Mouse (Mus musculus): ENCODE results near the gene Pga5. TPM values are rescaled to one million over a fixed set of nuclear protein-coding genes. Genes with fewer than 3 reads are reported as not detected.
A peak's percentile ranks its signal among the peaks of the same experiment; 100 is the strongest.

Pga5 gene
- polyA plus RNA-seq, 1 experiment, result not detected

GRCm38 (mm10) chr19:10678772-10679067 lies 849 bp upstream of the Pga5 start:
- Histone ChIP-seq H3K4me1 (ENCODE audit: control insufficient read depth, insufficient read depth, low read length) (peaks cover 5% of the 10 kb centered on the region; the same call in 1 of the 2 replicates), H3K27me3 (ENCODE audit: control insufficient read depth, insufficient read depth, low read length) (no peaks in the 10 kb centered on the region), H3K4me3 (replicated peaks; ENCODE audit: insufficient read depth, low read depth, low read length) (no peak overlapping the region), H3K27ac (ENCODE audit: insufficient read depth, low read length) (peak overlapping the region; percentile 52; the same call in 1 of the 2 replicates)
- TF ChIP-seq CTCF (IDR thresholded peaks at IDR 0.05; ENCODE audit: borderline replicate concordance, insufficient read depth, low read depth, low read length), result no peak
- no peak for TF ChIP-seq POLR2A (IDR thresholded peaks at IDR 0.05; ENCODE audit: borderline replicate concordance, insufficient read depth, low read length)
- no peak for DNase-seq
- 82% methylated on average over 1 of the region's 1 CpGs for WGBS

GRCm38 (mm10) chr19:10676656-10677055 lies 1.2 kb downstream of the Pga5 start:
- H3K27ac ChIP-seq (ENCODE audit: insufficient read depth, low read length), result no peak overlapping the region
- no peaks in the 10 kb centered on the region for H3K27me3 ChIP-seq (ENCODE audit: control insufficient read depth, insufficient read depth, low read length)
- 88% methylated on average over 16 of the region's 16 CpGs for WGBS
- no peak for DNase-seq
- peaks cover 5% of the 10 kb centered on the region; the same call in 1 of the 2 replicates for H3K4me1 ChIP-seq (ENCODE audit: control insufficient read depth, insufficient read depth, low read length)
- TF ChIP-seq POLR2A (IDR thresholded peaks at IDR 0.05; ENCODE audit: borderline replicate concordance, insufficient read depth, low read length), result no peak
- TF ChIP-seq CTCF (IDR thresholded peaks at IDR 0.05; ENCODE audit: borderline replicate concordance, insufficient read depth, low read depth, low read length), result no peak
- H3K4me3 ChIP-seq (replicated peaks; ENCODE audit: insufficient read depth, low read depth, low read length), result no peak overlapping the region

GRCm38 (mm10) chr19:10673275-10673674 lies 4.6 kb downstream of the Pga5 start:
- Histone ChIP-seq H3K27me3 (ENCODE audit: control insufficient read depth, insufficient read depth, low read length) (no peaks in the 10 kb centered on the region), H3K4me3 (replicated peaks; ENCODE audit: insufficient read depth, low read depth, low read length) (no peak overlapping the region), H3K4me1 (ENCODE audit: control insufficient read depth, insufficient read depth, low read length) (no peaks in the 10 kb centered on the region; the same call in 1 of the 2 replicates), H3K27ac (ENCODE audit: insufficient read depth, low read length) (no peak overlapping the region)
- DNase-seq, result no peak
- 44% methylated on average over 1 of the region's 1 CpGs for WGBS
- TF ChIP-seq POLR2A (IDR thresholded peaks at IDR 0.05; ENCODE audit: borderline replicate concordance, insufficient read depth, low read length) (no peak), CTCF (IDR thresholded peaks at IDR 0.05; ENCODE audit: borderline replicate concordance, insufficient read depth, low read depth, low read length) (no peak)

GRCm38 (mm10) chr19:10671854-10672417 lies 5.9 kb downstream of the Pga5 start:
- DNase-seq, result no peak
- 74% methylated on average over 9 of the region's 9 CpGs for WGBS
- no peaks in the 10 kb centered on the region for H3K27me3 ChIP-seq (ENCODE audit: control insufficient read depth, insufficient read depth, low read length)
- H3K27ac ChIP-seq (ENCODE audit: insufficient read depth, low read length), result no peak overlapping the region
- no peak for TF ChIP-seq CTCF (IDR thresholded peaks at IDR 0.05; ENCODE audit: borderline replicate concordance, insufficient read depth, low read depth, low read length)
- no peak for TF ChIP-seq POLR2A (IDR thresholded peaks at IDR 0.05; ENCODE audit: borderline replicate concordance, insufficient read depth, low read length)
- H3K4me1 ChIP-seq (ENCODE audit: control insufficient read depth, insufficient read depth, low read length), result no peaks in the 10 kb centered on the region
- no peak overlapping the region for H3K4me3 ChIP-seq (replicated peaks; ENCODE audit: insufficient read depth, low read depth, low read length)

GRCm38 (mm10) chr19:10671319-10671718 lies 6.6 kb downstream of the Pga5 start:
- WGBS, result 86% methylated on average over 4 of the region's 4 CpGs
- Histone ChIP-seq H3K27me3 (ENCODE audit: control insufficient read depth, insufficient read depth, low read length) (no peaks in the 10 kb centered on the region), H3K27ac (ENCODE audit: insufficient read depth, low read length) (no peak overlapping the region), H3K4me1 (ENCODE audit: control insufficient read depth, insufficient read depth, low read length) (no peaks in the 10 kb centered on the region), H3K4me3 (replicated peaks; ENCODE audit: insufficient read depth, low read depth, low read length) (no peak overlapping the region)
- TF ChIP-seq CTCF (IDR thresholded peaks at IDR 0.05; ENCODE audit: borderline replicate concordance, insufficient read depth, low read depth, low read length) (no peak), POLR2A (IDR thresholded peaks at IDR 0.05; ENCODE audit: borderline replicate concordance, insufficient read depth, low read length) (no peak)
- DNase-seq, result no peak

- Histone ChIP-seq H3K4me1 (ENCODE audit: control insufficient read depth, insufficient read depth, low read length) (no peaks in the 10 kb centered on the region), H3K27ac (ENCODE audit: insufficient read depth, low read length) (no peak overlapping the region), H3K27me3 (ENCODE audit: control insufficient read depth, insufficient read depth, low read length) (no peaks in the 10 kb centered on the region), H3K4me3 (replicated peaks; ENCODE audit: insufficient read depth, low read depth, low read length) (no peak overlapping the region)
- DNase-seq, result peak; percentile 59 to 77
- WGBS, result 5% methylated on average over 2 of the region's 2 CpGs
- TF ChIP-seq CTCF (IDR thresholded peaks at IDR 0.05; ENCODE audit: borderline replicate concordance, insufficient read depth, low read depth, low read length) (peak; percentile 94), POLR2A (IDR thresholded peaks at IDR 0.05; ENCODE audit: borderline replicate concordance, insufficient read depth, low read length) (no peak)
Measured at GRCm38 (mm10) chr19:10665499-10665898, 12.4 kb downstream of the Pga5 start.

- H3K4me3 ChIP-seq (replicated peaks; ENCODE audit: insufficient read depth, low read depth, low read length), result no peak overlapping the region
- H3K4me1 ChIP-seq (ENCODE audit: control insufficient read depth, insufficient read depth, low read length), result no peaks in the 10 kb centered on the region
- no peak for TF ChIP-seq POLR2A (IDR thresholded peaks at IDR 0.05; ENCODE audit: borderline replicate concordance, insufficient read depth, low read length)
- no peak for TF ChIP-seq CTCF (IDR thresholded peaks at IDR 0.05; ENCODE audit: borderline replicate concordance, insufficient read depth, low read depth, low read length)
- 69% methylated on average over 3 of the region's 3 CpGs for WGBS
- H3K27me3 ChIP-seq (ENCODE audit: control insufficient read depth, insufficient read depth, low read length), result no peaks in the 10 kb centered on the region
- no peak overlapping the region for H3K27ac ChIP-seq (ENCODE audit: insufficient read depth, low read length)
- DNase-seq, result no peak
Measured at GRCm38 (mm10) chr19:10665093-10665492, 12.8 kb downstream of the Pga5 start.

GRCm38 (mm10) chr19:10662665-10663064 lies 15.2 kb downstream of the Pga5 start:
- no peaks in the 10 kb centered on the region for H3K4me1 ChIP-seq (ENCODE audit: control insufficient read depth, insufficient read depth, low read length)
- no peak overlapping the region for H3K4me3 ChIP-seq (replicated peaks; ENCODE audit: insufficient read depth, low read depth, low read length)
- H3K27me3 ChIP-seq (ENCODE audit: control insufficient read depth, insufficient read depth, low read length), result no peaks in the 10 kb centered on the region
- DNase-seq, result no peak
- 80% methylated on average over 3 of the region's 3 CpGs for WGBS
- no peak for TF ChIP-seq POLR2A (IDR thresholded peaks at IDR 0.05; ENCODE audit: borderline replicate concordance, insufficient read depth, low read length)
- no peak overlapping the region for H3K27ac ChIP-seq (ENCODE audit: insufficient read depth, low read length)
